Mouse (Mus musculus) mature B cell (primary cell): Measurements from ENCODE around the gene Sema3b.

ENCODE experiments used
- in situ Hi-C: fragments of 300-500 bp; cut with MboI; formaldehyde crosslinking; loops from 2 replicates; pipeline ENCODE4 v1.14.3; 2019

The Sema3b gene

GRCm38 (mm10) chr9:107612945-107613569 lies 4.0 kb upstream of the Sema3b start:
- in situ Hi-C loops, result no loop called here

DNA sequence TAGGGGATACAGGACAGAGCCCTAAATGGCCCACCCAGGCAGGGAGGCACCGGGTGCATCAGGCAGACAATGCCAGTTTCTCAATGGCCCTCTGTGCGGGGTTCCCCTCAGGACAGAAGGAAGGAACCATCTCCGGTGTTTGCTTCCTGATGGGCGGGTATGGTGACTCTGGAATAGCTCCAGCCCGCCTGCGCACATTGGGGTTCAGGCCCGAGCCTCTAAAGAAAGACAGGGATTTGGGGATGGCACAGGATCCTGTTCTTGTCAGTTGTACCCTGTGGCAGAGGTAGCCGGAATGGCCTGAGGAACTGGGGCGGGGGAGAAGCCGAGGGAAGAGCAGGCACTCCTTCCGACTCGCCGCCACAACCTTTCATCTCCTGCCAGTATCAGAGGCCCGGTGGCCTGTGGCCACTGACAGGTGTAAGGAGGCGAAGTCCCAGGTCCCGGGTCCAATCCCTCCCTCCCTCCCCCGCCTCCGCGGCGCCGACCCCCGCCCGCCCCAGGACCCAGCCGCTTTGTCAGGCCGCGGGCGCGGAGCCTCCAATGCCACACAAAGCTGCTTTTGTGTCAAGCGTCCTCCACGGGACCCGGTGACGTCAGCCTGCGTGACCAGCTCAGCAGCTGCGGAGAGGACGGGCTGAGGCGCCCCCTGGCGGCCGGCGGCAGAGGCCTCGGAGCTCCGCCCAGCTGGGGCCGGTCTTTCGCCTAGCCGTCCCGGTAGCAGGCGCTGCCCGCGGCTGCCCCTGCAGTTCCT lies 3.3 kb upstream of the Sema3b start:
- in situ Hi-C loops, result no loop called here

- in situ Hi-C loops, result no loop called here
Measured at GRCm38 (mm10) chr9:107611456-107612190, 2.6 kb upstream of the Sema3b start.

DNA sequence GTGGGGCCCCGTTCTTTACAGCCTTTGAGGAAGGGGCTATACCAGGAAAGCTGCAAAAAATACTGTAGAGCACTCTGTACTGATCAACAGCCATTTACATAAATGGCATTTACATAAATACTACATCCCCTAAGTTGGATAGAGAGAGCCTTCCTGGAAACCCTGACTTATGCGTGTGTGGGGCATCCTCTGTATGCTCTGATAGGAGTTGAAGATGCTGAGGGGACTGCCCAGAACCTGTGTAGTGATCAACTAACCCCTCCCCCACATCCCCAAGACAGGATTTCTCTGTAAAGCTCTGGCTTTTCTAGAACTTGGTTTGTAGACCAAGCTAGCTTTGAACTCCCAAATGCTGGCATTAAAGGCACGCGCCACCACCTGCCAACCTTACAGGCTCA lies 403 bp upstream of the Sema3b start:
- in situ Hi-C loops, result no loop called here

DNA sequence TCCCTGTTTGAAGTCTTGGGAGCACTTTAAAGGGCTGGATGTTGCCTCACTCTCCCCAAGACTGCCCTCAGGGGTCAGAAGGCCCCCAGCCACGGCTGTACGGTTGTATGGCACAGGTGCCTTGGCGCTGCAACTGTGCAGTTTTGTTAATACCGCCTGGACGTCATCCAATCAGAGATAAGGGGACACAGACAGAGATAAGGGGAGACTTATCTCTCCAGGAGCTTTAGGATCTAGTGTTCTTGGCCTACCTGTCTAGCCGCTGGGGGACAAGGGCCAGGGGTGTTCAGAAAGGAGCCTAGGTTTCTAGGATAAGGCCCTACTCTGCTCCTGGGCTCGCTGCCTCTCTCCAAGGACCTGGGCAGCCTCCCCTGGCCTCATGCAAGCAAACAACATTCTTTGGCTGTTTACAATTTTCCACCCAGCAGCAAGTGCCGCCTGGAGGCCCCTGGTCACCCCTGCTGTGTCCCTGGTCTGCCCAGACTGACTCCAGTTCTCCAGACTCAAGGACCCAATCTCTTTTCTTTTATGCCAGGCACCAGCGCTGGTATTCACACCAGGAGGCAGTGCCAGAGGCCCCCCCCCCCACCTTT lies 1.3 kb downstream of the Sema3b start:
- in situ Hi-C loops, result no loop called here

DNA sequence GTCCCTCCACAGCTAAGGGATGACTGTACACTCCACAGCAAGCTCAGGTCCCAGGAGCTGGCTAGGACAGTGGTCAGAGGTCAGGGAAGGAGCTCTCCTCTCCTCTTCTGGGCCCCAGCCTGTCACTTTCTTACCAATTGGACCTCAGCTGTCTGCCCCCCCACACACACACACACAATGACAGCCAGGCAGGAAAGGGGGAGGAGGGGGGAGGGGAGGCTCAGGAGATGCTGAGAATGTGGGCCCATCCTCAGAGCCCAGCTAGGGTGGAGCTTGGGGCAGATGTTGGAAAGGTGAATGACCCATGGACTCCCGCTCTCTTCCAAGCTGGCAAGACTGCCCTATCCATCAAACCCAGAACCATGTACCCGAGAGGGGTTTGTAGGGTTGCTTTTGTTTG lies 2.0 kb downstream of the Sema3b start:
- in situ Hi-C loops, result no loop called here

GRCm38 (mm10) chr9:107606591-107606990 lies 2.4 kb downstream of the Sema3b start:
- in situ Hi-C loops, result no loop called here

DNA sequence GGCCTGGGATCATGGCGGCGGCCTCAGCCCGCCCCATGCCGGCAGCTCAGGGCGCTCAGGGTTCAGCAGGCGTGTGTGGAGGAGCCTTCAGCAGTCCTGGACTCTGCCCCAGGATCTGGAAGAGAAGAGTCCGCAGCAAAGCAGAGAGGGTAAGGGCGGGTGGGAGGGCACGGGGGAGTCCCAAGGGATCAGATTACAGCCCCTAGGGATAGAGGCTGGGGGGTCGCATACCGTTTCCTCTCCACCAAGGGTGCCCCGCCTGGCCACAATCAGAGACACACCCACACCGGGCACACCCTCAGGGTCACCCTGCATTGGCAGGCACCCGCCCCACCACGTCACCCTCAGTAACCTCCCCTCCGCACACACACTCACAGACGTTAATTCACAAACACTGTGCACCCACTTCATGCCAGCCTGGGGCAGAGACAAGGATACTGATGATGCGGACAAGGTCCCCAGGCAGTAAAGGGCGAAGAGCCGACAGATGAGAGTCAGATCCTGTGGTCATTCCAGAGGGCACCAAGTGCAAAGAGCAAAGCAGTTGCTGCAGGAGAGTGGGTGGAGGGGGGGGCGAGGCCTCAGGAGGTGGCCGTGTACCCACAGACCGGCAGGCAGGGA lies 3.9 kb downstream of the Sema3b start:
- in situ Hi-C loops, result no loop called here

DNA sequence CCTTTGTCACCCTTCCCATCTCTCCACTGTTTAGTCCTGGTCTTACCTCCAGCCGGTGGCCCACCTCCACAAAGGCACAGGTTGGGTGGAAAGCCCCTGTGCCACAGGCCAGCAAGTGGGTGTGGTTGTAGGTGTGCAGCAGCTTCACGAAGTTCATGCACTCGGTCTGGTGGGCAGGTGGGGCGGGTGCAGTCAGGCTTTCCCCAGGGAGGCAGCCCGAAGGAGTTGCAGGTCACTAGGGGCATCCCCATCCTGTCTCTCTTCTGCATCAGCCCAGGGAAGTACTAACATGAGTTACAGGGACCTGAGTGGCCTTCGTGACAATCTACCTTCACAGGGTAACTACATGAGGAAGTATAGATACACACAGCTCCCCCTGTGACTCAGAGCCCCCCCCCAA lies 5.8 kb downstream of the Sema3b start:
- in situ Hi-C loops, result no loop called here

DNA sequence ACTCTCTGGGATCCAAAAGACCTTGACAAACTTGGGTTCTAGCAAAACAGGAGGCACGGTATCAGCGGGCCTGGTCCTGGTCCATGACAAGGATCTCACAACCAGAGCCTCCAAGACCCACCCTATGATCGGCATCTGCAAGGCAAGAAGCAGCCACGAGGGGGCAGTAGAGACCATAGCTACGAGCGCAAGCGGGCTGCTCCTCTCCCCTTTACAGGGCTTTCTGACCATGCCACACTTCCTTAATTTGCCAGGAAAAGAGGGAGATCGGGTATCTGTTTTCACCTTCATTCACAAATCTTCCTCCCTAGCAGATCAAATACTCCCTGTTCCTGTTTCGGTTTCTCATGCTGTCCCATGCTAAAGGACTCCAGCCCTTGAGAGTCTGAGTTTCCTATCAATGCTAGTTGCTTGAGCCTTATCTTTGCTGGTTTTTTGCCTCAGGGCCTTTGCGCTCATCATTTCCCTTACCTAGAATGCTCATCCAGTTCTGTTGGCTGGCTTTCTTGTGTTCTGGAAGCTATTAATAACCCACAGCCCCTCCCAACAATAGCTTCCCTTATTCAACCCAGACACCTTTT lies 6.9 kb downstream of the Sema3b start:
- in situ Hi-C loops, result no loop called here

DNA sequence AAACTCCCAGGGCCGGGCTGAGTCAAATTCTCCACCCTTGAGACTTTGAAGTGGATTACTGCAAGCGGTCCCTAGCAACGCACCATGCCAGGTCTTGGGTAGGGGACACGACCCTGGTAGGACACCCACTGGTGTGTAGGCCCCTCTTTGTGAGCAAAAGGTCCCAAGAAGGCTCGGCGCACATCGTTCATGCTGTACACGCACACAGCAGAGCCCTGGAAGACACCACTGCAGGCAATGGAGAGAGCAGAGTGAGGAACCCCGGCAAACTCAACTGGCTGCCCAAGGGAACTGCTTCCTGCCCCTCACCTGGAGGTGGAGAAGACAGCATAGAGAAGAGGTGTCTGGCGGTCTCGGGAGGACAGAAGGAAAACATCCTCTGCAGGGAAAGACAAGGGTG lies 7.8 kb downstream of the Sema3b start:
- in situ Hi-C loops, result no loop called here

DNA sequence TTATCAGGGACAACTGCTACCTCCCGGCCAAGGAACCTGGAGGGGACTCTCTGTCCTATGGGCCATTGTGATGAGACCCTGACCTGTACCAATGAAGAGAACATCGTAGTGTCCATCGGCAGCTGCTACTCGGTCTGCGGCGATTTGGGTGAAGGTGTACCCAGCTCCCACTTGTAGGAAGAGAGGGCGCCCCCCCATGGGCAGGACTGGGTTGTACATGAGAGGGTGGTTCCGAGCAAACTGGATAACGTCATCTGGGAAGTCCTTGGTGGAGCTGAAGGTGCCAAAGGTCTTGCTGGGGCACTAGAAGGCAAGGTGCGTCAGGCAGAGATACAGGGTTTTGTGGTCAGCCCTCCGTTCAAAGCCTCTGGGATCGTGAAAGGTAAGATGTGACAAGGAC lies 8.3 kb downstream of the Sema3b start:
- in situ Hi-C loops, result no loop called here

GRCm38 (mm10) chr9:107599842-107600241 lies 9.2 kb downstream of the Sema3b start:
- in situ Hi-C loops, result no loop called here

DNA sequence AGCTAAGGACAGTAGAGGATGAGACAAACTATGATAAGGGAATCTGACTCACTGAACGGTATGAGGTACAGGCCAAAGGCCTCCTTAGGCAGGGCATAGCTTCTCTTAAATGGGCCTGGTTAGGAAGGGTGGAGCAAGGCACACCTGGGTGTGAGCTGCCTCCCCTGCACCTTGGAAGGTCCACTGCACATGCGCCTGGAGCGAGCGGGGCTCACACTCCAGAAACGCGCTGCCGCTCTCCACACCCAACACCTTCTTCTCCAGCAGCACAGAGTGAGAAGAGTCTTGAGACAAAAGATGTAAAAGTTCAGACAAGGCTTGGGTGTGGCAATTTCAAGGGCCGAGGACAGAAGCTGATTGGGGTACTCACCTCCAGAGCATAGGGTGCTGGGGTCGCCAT lies 9.6 kb downstream of the Sema3b start:
- in situ Hi-C loops, result no loop called here

GRCm38 (mm10) chr9:107598385-107598784 lies 10.6 kb downstream of the Sema3b start:
- in situ Hi-C loops, result no loop called here

GRCm38 (mm10) chr9:107596619-107597569 lies 12.1 kb downstream of the Sema3b start:
- in situ Hi-C loops, result no loop called here

GRCm38 (mm10) chr9:107594281-107595062 lies 14.6 kb downstream of the Sema3b start:
- in situ Hi-C loops, result no loop called here

GRCm38 (mm10) chr9:107593101-107593976 lies 15.7 kb downstream of the Sema3b start:
- in situ Hi-C loops, result no loop called here

DNA sequence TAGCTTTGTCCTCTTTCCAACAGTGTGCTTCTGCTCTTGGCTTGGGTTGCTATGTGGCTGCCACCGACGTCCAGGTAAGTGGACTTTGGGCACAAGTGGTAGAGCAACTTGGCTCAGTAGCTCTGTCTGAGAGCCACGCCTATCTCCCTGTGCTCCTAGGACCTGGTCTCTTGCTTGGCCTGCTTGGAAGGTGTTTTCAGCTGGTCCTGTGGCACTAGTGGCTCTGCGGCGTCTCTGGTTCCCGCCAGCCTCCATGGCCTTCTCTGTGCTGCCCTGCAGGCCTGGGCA lies 18.3 kb downstream of the Sema3b start:
- in situ Hi-C loops, result no loop called here
